Mouse (Mus musculus): ENCODE measurements around the gene Olfr1189.
"Not testable (repeated sequence)": the region's sequence is repeated elsewhere in the genome, so short reads cannot be mapped to it uniquely, and the experiment has no call there.

The Olfr1189 gene

GRCm38 (mm10) chr2:88586154-88586553 lies at the start of gene Olfr1189:
TSS of gene Olfr1189 (plus strand) at chr2:88586454.
- no peak for DNase-seq

- no peak for DNase-seq
These were observed 29.6 kb upstream of the Olfr1189 start, which contains the start of gene Olfr1188 for GRCm38 (mm10) chr2:88556635-88557034. TSS of gene Olfr1188 (plus strand) at chr2:88556935.

DNA sequence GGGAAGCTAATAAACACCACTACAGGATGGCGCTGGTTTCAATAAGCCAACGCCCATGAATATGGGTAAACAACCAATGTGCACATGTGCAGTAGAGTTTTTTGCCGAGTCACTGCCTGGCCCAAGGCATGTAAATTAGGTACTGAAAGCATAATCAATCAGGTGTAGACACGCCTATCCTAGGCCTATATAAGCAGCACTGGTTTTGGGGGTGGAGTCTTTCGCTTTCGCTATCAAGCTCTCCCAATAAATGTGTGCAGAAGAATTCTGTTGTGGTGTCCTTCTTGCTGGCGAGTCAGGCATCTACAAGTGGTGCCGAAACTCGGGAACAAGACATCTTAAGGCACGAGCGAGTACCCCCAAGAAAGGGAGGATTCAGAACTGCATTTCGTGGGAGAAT lies 13.6 kb upstream of the Olfr1189 start:
- not testable (repeated sequence) for DNase-seq

- not testable (repeated sequence) for DNase-seq
These were observed 54.0 kb downstream of the Olfr1189 start, which contains the start of gene Olfr1191-ps1 for GRCm38 (mm10) chr2:88640242-88640641. TSS of gene Olfr1191-ps1 (plus strand) at chr2:88640542.

Data from kidney, adult 9 months (tissue).